In genomic region chr1:24140555-24140954, GRCm38 (mm10) we compare ENCODE assay signal across 21 mouse cellular contexts. TPM values are rescaled to one million over a fixed set of nuclear protein-coding genes. Genes with fewer than 3 reads are reported as not detected.
"Had no signal": no experiment of that assay in that cellular context is flagged by ENCODE, and none has a peak within 500 bp of the region (broad histone marks: within the 10 kb centered on the region; RNA-seq: fewer than 3 reads in every experiment).

No protein-coding gene starts in this region.

- H3K27me3 ChIP-seq: intestine, embryonic 15.5 days; liver, embryonic 13.5 days had no signal

- H3K36me3 ChIP-seq: intestine, embryonic 15.5 days; liver, embryonic 13.5 days had no signal

- H3K27ac ChIP-seq: intestine, embryonic 15.5 days; left cerebral cortex, adult 2 months; liver, embryonic 13.5 days; stomach, postnatal 0 days had no signal

- H3K9me3 ChIP-seq: intestine, embryonic 15.5 days; liver, embryonic 13.5 days had no signal

- DNase-seq: kidney, adult 11 months; kidney, postnatal 14 days; layer of hippocampus, postnatal 36 days; liver, embryonic 13.5 days; lung, adult 2 months; lung, postnatal 14 days; lung, postnatal 4 days; right cerebral cortex, adult 18-20 months; right cerebral cortex, postnatal 14 days; right cerebral cortex, postnatal 4 days; thymus, adult 2 months; thymus, postnatal 14 days; thymus, postnatal 4 days had no signal

- ATAC-seq: intestine, embryonic 15.5 days had no signal

- H3K4me2 ChIP-seq: intestine, embryonic 15.5 days; liver, embryonic 13.5 days had no signal

- H3K4me3 ChIP-seq: intestine, embryonic 15.5 days; left cerebral cortex, adult 2 months; liver, embryonic 13.5 days; myocyte had no signal

- H3K4me1 ChIP-seq: intestine, embryonic 15.5 days; liver, embryonic 13.5 days had no signal

- H3K9ac ChIP-seq: intestine, embryonic 15.5 days; liver, embryonic 13.5 days had no signal

RNA-seq across cellular contexts. Expression of gene Col9a1, which starts 36.9 kb away (rescaled TPM):
- total RNA-seq: liver, adult 2 months; megakaryocyte progenitor cell, adult 5-6 weeks; megakaryocyte-erythroid progenitor cell, adult 5-6 weeks; monocyte, adult 5-6 weeks had no signal
- polyA plus RNA-seq: liver, adult 2 months; myocyte had no signal

RNA-seq across cellular contexts. Expression of gene Fam135a, which starts 40.4 kb away (rescaled TPM):
- total RNA-seq: megakaryocyte-erythroid progenitor cell, adult 5-6 weeks had no signal
